Mouse (Mus musculus) kidney, postnatal 0 days (tissue): ENCODE data around the gene Dlgap1. TPM values are rescaled to one million over a fixed set of nuclear protein-coding genes. Genes with fewer than 3 reads are reported as not detected.
A peak's percentile ranks its signal among the peaks of the same experiment; 100 is the strongest.

ENCODE experiments used
- ATAC-seq: fragments of 200-750 bp; cut with Nextera tagmentation; replicated peaks from 2 replicates; pipeline ENCODE4 v1.8.0; 2017; ENCODE audit warnings: low read depth, moderate number of reproducible peaks, moderate TSS enrichment, moderate library complexity; ENCODE audit not compliant: low FRiP score
- DNase-seq: peaks from one replicate; pipeline ENCODE4 v3.0.0-alpha.2; 2016; ENCODE audit warnings: low spot score
- H3K27ac ChIP-seq: fragments of 300-500 bp; sonication (generic); 2 replicates; pipeline ENCODE4 v1.5.1; 2014; ENCODE audit warnings: mild to moderate bottlenecking
- H3K27me3 ChIP-seq: fragments of 300-500 bp; sonication (generic); 2 replicates; pipeline ENCODE4 v1.6.1; 2014; ENCODE audit warnings: low read length, mixed read lengths; ENCODE audit not compliant: insufficient read depth
- H3K36me3 ChIP-seq: fragments of 300-500 bp; sonication (generic); 2 replicates; pipeline ENCODE4 v1.6.1; 2014; ENCODE audit warnings: low read length, mixed read lengths; ENCODE audit not compliant: insufficient read depth
- H3K4me1 ChIP-seq: fragments of 300-500 bp; sonication (generic); replicated peaks from 2 replicates; pipeline ENCODE4 v1.6.1; 2014; ENCODE audit warnings: antibody characterized with exemption, low read length, mixed read lengths; ENCODE audit not compliant: insufficient read depth
- H3K4me2 ChIP-seq: fragments of 300-500 bp; sonication (generic); 2 replicates; pipeline ENCODE4 v1.6.1; 2014; ENCODE audit warnings: mild to moderate bottlenecking, low read length, moderate library complexity, mixed read lengths
- H3K4me3 ChIP-seq: fragments of 300-500 bp; sonication (generic); replicated peaks from 2 replicates; pipeline ENCODE4 v1.5.1; 2014; ENCODE audit warnings: low read depth, low read length
- H3K9ac ChIP-seq: fragments of 300-500 bp; sonication (generic); 2 replicates; pipeline ENCODE4 v1.6.1; 2014; ENCODE audit warnings: low read depth, low read length
- H3K9me3 ChIP-seq: fragments of 300-500 bp; sonication (generic); replicated peaks from 2 replicates; pipeline ENCODE4 v1.6.1; 2016; ENCODE audit warnings: low read length, inconsistent platforms, mixed read lengths
- CTCF ChIP-seq: IDR thresholded peaks from 2 replicates; pipeline ENCODE4 v1.5.1; 2016; ENCODE audit warnings: antibody characterized with exemption, low read depth, mild to moderate bottlenecking, moderate library complexity
- WGBS: fragments of 180-500 bp; shearing (Covaris S2); extraction: QIAGEN DNeasy Blood & Tissue Kit; methylation state at CpG from one replicate; pipeline ENCODE4 v1.1.7; 2014; 5-methylcytosine and 5-hydroxymethylcytosine counted together
- polyA plus RNA-seq: library from polyadenylated mRNA; unstranded; fragments of >200 nt; fragmentation: Nextera tagmentation; extraction: Ambion mirVana; gene quantifications from 2 replicates; pipeline ENCODE4 v1.2.1, GENCODE M21; 2015

The Dlgap1 gene
- polyA plus RNA-seq, 1 experiment from 2014 or later: 3.6 TPM

- H3K9ac ChIP-seq: no peak overlapping the region
- H3K4me3 ChIP-seq: no peak overlapping the region
- no peaks in the 10 kb centered on the region for H3K9me3 ChIP-seq
- H3K27ac ChIP-seq: no peak overlapping the region
- ATAC-seq: no peak
- no peak overlapping the region for H3K4me2 ChIP-seq
- H3K36me3 ChIP-seq: no peaks in the 10 kb centered on the region
- DNase-seq: no peak
- no peak for TF ChIP-seq CTCF
- no peaks in the 10 kb centered on the region for H3K4me1 ChIP-seq
- H3K27me3 ChIP-seq: no peaks in the 10 kb centered on the region
- 59% methylated on average over 8 of the region's 8 CpGs for WGBS
These were observed 428.8 kb downstream of the Dlgap1 start for GRCm38 (mm10) chr17:70397708-70398107.

- DNase-seq (no peak), ATAC-seq (no peak)
- Histone ChIP-seq H3K4me2 (no peak overlapping the region), H3K9me3 (no peaks in the 10 kb centered on the region), H3K27me3 (no peaks in the 10 kb centered on the region), H3K9ac (no peak overlapping the region), H3K4me1 (no peaks in the 10 kb centered on the region), H3K36me3 (no peaks in the 10 kb centered on the region), H3K27ac (no peak overlapping the region), H3K4me3 (no peak overlapping the region)
- TF ChIP-seq CTCF: no peak
- 51% methylated on average over 2 of the region's 2 CpGs for WGBS
These were observed 433.0 kb downstream of the Dlgap1 start for GRCm38 (mm10) chr17:70401909-70402308.

DNA sequence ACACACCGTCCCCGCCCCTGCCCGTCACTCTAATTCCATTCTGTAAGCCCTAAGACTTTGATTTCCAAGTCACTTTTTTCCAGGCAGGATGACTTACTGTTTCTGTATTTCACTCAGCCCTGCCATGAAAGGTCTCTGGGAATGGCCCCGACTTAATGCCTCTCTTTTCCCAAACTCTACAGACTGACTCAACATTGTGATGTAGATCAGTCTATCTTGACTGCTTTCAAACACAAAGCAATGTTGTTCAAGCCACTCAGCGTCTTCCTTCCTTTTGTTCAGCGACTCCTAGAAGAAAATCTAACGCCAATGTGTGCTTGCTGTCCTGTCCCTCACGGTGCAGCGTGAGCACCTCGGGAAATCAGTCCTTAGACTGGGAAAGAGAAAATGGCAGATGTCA lies 434.9 kb downstream of the Dlgap1 start:
- Histone ChIP-seq H3K4me3 (no peak overlapping the region), H3K4me2 (no peak overlapping the region), H3K36me3 (no peaks in the 10 kb centered on the region), H3K27ac (no peak overlapping the region), H3K4me1 (no peaks in the 10 kb centered on the region), H3K9me3 (no peaks in the 10 kb centered on the region), H3K9ac (no peak overlapping the region), H3K27me3 (no peaks in the 10 kb centered on the region)
- no peak for ATAC-seq
- DNase-seq: no peak
- no peak for TF ChIP-seq CTCF
- 43% methylated on average over 10 of the region's 10 CpGs for WGBS

- H3K9me3 ChIP-seq: no peaks in the 10 kb centered on the region
- H3K27ac ChIP-seq: no peak overlapping the region
- DNase-seq (no peak), ATAC-seq (no peak)
- TF ChIP-seq CTCF: no peak
- no peak overlapping the region for H3K4me2 ChIP-seq
- H3K4me3 ChIP-seq: no peak overlapping the region
- H3K27me3 ChIP-seq: no peaks in the 10 kb centered on the region
- H3K4me1 ChIP-seq: no peaks in the 10 kb centered on the region
- WGBS: 91% methylated on average over 3 of the region's 3 CpGs
- H3K36me3 ChIP-seq: no peaks in the 10 kb centered on the region
- H3K9ac ChIP-seq: no peak overlapping the region
These were observed 445.3 kb downstream of the Dlgap1 start for GRCm38 (mm10) chr17:70414202-70414601.

DNA sequence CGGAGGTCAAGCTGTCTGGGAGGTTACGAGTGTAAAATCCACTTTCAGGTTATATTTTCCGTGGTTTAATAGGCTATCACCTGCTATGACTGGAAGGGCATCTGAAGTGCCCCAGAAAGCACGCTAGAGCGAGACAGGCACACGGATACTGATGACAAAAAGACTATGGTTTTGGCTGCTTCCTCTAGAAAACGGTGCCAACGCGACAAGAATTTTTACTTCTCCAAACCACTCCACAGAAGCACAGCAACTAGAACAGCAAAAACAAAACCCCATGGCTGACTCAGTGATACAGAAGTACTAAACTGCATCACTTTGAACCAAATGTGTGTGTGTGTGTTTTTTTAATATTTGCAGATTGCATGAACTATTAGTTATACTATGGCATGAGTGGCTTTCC lies 459.0 kb downstream of the Dlgap1 start:
- no peak for TF ChIP-seq CTCF
- H3K9me3 ChIP-seq: no peaks in the 10 kb centered on the region
- no peak overlapping the region for H3K4me2 ChIP-seq
- ATAC-seq (no peak), DNase-seq (no peak)
- H3K27me3 ChIP-seq: no peaks in the 10 kb centered on the region
- H3K36me3 ChIP-seq: no peaks in the 10 kb centered on the region
- H3K4me3 ChIP-seq: no peak overlapping the region
- no peak overlapping the region for H3K27ac ChIP-seq
- 69% methylated on average over 9 of the region's 9 CpGs for WGBS
- no peaks in the 10 kb centered on the region for H3K4me1 ChIP-seq
- no peak overlapping the region for H3K9ac ChIP-seq

DNA sequence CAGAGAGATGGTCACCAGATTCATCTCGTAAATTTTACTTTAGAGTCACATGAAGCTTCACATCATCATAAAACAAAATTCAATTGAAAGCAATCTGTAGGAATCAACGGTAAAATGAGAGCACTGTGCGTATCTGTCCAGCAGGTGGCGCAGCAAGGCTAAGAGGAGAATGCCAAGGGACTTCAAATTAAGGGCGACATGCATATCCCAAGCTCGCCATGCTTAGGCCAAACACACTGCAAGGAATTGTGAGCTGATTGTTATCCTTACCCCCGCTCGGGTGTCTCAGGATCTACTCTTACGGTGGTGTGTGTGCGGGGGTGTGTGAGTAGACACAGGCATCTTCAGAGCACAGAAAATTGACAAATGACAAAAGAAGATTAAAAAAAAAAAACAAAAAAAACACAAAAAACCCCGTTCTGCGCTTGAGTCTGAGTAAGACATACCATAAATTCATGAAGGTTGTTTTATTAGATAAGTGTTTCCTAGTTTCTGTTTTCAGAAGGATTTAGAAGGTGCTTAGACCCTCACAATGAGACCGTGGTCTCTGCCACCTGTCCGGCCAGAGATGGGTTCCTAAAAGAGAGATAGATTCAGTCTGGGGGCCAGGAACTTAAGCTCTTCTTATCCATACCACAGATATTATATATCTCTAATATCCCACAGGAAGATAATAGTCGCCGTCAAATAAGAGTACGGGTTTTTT lies 461.0 kb downstream of the Dlgap1 start:
- peak; percentile 43; the same call in 1 of the 2 replicates for ATAC-seq
- Histone ChIP-seq H3K9me3 (no peaks in the 10 kb centered on the region), H3K4me1 (no peaks in the 10 kb centered on the region), H3K36me3 (no peaks in the 10 kb centered on the region), H3K27me3 (no peaks in the 10 kb centered on the region), H3K4me3 (no peak overlapping the region), H3K27ac (no peak overlapping the region), H3K9ac (no peak overlapping the region), H3K4me2 (peak overlapping the region; percentile 25)
- 12% methylated on average over 17 of the region's 17 CpGs for WGBS
- DNase-seq: peak; percentile 90
- peak; percentile 97 for TF ChIP-seq CTCF

- ATAC-seq: no peak
- WGBS: 13% methylated on average over 5 of the region's 5 CpGs
These were observed 461.5 kb downstream of the Dlgap1 start for GRCm38 (mm10) chr17:70430452-70430787.

More at GRCm38 (mm10) chr17:70430452-70430787, 461.5 kb downstream of the Dlgap1 start:
- H3K9ac ChIP-seq: no peak overlapping the region
- H3K36me3 ChIP-seq: no peaks in the 10 kb centered on the region
- H3K4me2 ChIP-seq: no peak overlapping the region
- H3K4me3 ChIP-seq: no peak overlapping the region
- H3K27me3 ChIP-seq: no peaks in the 10 kb centered on the region
- peak; percentile 79 for TF ChIP-seq CTCF
- peak; percentile 85 for DNase-seq
- no peak overlapping the region for H3K27ac ChIP-seq
- H3K4me1 ChIP-seq: no peaks in the 10 kb centered on the region
- no peaks in the 10 kb centered on the region for H3K9me3 ChIP-seq
